Mouse (Mus musculus) brain, embryonic 14.5 days (tissue): ENCODE measurements at regions not wholly inside any gene's neighbourhood (a gene's known extent, or its start where the extent isn't known, plus 50 kb on each side); places are given as distances from the start of the nearest gene placed in this dataset.

Source experiments
- CTCF ChIP-seq: fragments of 200-500 bp; IDR thresholded peaks from 2 replicates; pipeline ENCODE4 v1.5.1; 2012; ENCODE audit warnings: inconsistent platforms, mild to moderate bottlenecking, moderate library complexity, borderline replicate concordance; ENCODE audit not compliant: insufficient read depth, insufficient read length; ENCODE audit errors: extremely low read depth
- POLR2A ChIP-seq: fragments of 200-500 bp; IDR thresholded peaks from 2 replicates; pipeline ENCODE4 v1.6.1; 2012; ENCODE audit warnings: mild to moderate bottlenecking, inconsistent platforms, borderline replicate concordance; ENCODE audit not compliant: poor library complexity, insufficient read depth, insufficient read length, severe bottlenecking; ENCODE audit errors: extremely low read depth

DNA sequence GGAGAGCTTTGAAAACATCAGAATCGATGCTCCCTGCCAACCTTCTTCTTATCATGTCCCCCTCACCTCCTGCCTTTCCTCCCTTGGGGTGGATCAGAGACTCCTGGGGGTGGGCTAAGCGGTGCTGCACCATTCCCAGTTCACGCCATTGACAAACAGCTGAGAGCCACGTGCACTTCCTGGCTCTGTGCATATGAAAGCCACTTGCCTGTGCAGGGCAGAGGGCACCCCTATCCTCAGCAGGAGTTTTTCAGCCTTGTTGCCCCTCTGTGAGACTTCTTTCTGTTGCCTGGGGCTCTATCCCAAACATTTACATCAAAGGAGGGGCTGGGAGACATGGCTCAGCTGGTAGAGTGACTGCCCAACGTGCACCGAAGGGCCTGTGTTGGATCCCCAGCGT, 531.1 kb upstream of the Tbx3 start:
- TF ChIP-seq CTCF (no peak), POLR2A (no peak)
